Mouse (Mus musculus): ENCODE results near the gene Bex3. TPM values are rescaled to one million over a fixed set of nuclear protein-coding genes. Genes with fewer than 3 reads are reported as not detected.
"Not testable (repeated sequence)": the region's sequence is repeated elsewhere in the genome, so short reads cannot be mapped to it uniquely, and the experiment has no call there.

Bex3 gene
- polyA plus RNA-seq, 1 experiment, result 15.3 TPM

DNA sequence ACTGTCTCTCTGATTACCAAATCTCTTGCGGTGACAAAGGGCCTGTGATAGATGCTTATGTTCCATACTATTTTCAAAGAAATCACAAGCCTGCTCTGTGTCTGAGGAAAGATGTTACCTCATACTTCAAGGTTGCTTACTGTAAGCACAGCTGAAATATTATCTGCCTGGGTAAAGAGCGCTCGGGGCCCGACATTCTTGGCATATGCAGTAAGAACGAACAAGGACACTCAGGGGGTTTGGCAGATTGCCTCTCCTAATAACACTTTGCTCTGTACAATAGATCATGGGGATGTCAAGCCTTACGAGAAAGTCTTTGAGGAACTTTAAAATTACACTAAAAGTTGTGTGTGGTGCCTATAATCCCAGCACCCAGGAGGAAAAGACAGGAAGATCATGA, 21.2 kb upstream of the Bex3 start:
- DNase-seq (ENCODE audit: low read depth in 1 of 2, low spot score in 2 of 2), result no peak
- WGBS, result 82% methylated on average over 6 of the region's 6 CpGs
- Histone ChIP-seq H3K27ac (ENCODE audit: insufficient read depth, low read length) (no peak overlapping the region), H3K36me3 (ENCODE audit: control insufficient read depth, insufficient read depth, low read length) (no peaks in the 10 kb centered on the region), H3K4me1 (ENCODE audit: control insufficient read depth, insufficient read depth, insufficient read length) (no peaks in the 10 kb centered on the region), H3K4me3 (ENCODE audit: extremely low read depth, insufficient read depth, insufficient read length) (no peak overlapping the region), H3K27me3 (ENCODE audit: control insufficient read depth, insufficient read depth, low read length) (no peaks in the 10 kb centered on the region)
- TF ChIP-seq CTCF (IDR thresholded peaks at IDR 0.05; ENCODE audit: extremely low read depth, insufficient read depth, insufficient read length, insufficient replicate concordance) (no peak), POLR2A (IDR thresholded peaks at IDR 0.05; ENCODE audit: low read depth, low read length) (no peak)

DNA sequence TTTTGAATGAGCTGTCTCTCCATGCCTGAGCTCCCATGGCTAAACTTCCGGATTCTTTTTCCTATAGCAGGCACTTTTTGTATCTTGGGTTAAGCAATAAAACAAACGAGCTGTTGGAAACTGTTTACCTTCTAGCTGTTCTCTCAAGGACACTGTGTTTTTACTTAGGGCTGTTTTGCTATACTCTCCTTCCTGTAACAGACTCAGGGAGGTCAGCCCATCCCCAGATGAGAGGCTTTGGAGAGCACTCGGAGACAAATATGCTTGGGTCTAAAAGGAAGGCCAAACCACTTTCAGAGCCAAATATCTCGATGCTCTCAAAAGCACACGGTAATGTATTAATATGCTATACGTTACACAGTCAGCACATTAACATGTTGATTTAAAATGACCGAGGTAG, 20.4 kb upstream of the Bex3 start:
- TF ChIP-seq CTCF (IDR thresholded peaks at IDR 0.05; ENCODE audit: extremely low read depth, insufficient read depth, insufficient read length, insufficient replicate concordance), result no peak
- TF ChIP-seq POLR2A (IDR thresholded peaks at IDR 0.05; ENCODE audit: low read depth, low read length), result no peak
- 85% methylated on average over 7 of the region's 7 CpGs for WGBS
- DNase-seq (ENCODE audit: low read depth in 1 of 2, low spot score in 2 of 2), result no peak

DNA sequence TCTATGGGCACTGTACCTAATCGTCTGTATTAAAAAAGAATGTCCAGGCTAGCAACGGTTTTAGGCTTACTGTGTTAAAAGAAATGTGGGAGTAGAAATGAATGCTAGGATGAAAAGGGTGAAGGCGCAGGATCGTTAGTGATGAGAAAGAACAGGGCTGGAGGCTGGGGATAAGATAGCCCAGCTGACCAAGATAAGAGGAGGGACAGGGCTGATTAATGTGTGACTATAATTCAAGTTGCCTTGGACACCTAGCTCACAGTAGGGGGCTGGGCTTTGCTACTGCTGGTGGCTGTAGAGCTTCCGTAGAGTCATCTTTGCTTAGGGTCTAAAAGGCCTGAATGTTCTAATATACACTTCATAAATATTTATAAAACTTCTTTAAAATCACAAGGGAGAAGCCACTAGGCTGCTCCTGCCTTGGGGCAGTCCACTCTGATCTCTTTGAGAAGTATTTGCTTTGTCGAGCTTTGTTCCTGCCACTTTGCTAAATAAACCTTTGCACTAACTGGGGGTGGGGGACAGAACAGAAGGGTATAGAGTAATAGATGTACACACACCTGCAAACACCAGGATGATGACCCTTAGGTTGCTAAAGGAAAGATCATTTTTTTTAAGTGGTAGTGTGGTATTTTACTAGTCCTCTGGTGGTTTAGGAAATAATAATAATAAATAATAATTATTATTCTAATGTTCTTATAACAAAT, 17.9 kb upstream of the Bex3 start:
- Histone ChIP-seq H3K4me3 (ENCODE audit: extremely low read depth, insufficient read depth, insufficient read length) (no peak overlapping the region), H3K27ac (ENCODE audit: insufficient read depth, low read length) (no peak overlapping the region), H3K36me3 (ENCODE audit: control insufficient read depth, insufficient read depth, low read length) (no peaks in the 10 kb centered on the region), H3K27me3 (ENCODE audit: control insufficient read depth, insufficient read depth, low read length) (no peaks in the 10 kb centered on the region), H3K4me1 (ENCODE audit: control insufficient read depth, insufficient read depth, insufficient read length) (no peaks in the 10 kb centered on the region)
- WGBS, result 74% methylated on average over 6 of the region's 6 CpGs
- TF ChIP-seq CTCF (IDR thresholded peaks at IDR 0.05; ENCODE audit: extremely low read depth, insufficient read depth, insufficient read length, insufficient replicate concordance) (no peak), POLR2A (IDR thresholded peaks at IDR 0.05; ENCODE audit: low read depth, low read length) (no peak)
- no peak for DNase-seq (ENCODE audit: low read depth in 1 of 2, low spot score in 2 of 2)

More for the DNA sequence above, 20.4 kb upstream of the Bex3 start:
- Histone ChIP-seq H3K27me3 (ENCODE audit: control insufficient read depth, insufficient read depth, low read length) (no peaks in the 10 kb centered on the region), H3K4me1 (ENCODE audit: control insufficient read depth, insufficient read depth, insufficient read length) (no peaks in the 10 kb centered on the region), H3K4me3 (ENCODE audit: extremely low read depth, insufficient read depth, insufficient read length) (no peak overlapping the region), H3K36me3 (ENCODE audit: control insufficient read depth, insufficient read depth, low read length) (no peaks in the 10 kb centered on the region), H3K27ac (ENCODE audit: insufficient read depth, low read length) (no peak overlapping the region)

DNA sequence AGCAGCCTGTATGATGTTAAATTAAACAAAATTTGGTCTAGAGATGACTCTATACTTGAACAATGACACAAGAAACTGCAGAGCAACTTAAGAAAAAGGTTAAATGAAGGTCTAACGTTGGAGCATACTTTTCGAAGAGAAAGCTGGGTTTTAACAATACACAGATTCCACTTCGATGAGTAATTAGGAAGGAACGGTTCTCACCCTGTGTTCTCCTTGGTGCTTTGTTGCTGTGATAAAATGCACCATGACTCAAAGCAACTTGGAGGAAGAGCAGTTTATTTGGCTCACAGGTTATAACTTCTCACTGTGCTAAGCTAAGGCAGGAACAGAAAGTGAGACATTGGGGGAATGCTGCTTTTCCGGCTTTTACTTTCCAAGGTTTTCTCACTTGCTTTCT, 2.3 kb upstream of the Bex3 start:
- Histone ChIP-seq H3K4me1 (ENCODE audit: control insufficient read depth, insufficient read depth, insufficient read length) (no peaks in the 10 kb centered on the region), H3K4me3 (ENCODE audit: extremely low read depth, insufficient read depth, insufficient read length) (no peak overlapping the region), H3K27ac (ENCODE audit: insufficient read depth, low read length) (no peak overlapping the region), H3K36me3 (ENCODE audit: control insufficient read depth, insufficient read depth, low read length) (no peaks in the 10 kb centered on the region), H3K27me3 (ENCODE audit: control insufficient read depth, insufficient read depth, low read length) (no peaks in the 10 kb centered on the region)
- no peak for DNase-seq (ENCODE audit: low read depth in 1 of 2, low spot score in 2 of 2)
- WGBS, result 81% methylated on average over 5 of the region's 5 CpGs
- TF ChIP-seq POLR2A (IDR thresholded peaks at IDR 0.05; ENCODE audit: low read depth, low read length), result no peak

DNA sequence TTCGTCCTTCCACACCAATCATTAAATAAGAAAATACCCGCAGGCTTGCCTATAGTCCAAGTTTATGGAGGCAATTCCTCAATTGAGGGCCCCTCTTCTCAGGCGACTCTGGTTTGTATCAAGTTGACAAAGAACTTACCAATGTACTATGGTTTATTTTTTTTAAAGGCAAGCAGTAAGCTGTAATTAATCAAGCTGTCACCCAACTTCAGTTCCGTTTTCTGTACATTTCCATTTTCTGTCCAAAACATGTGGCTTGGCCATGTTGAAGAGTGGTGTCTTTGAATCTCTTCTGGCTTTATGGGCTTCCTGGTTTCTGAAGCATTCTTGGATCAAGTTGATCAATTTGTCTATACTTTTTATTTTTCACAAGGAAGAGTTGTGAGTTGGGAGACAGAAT, 1.9 kb upstream of the Bex3 start:
- H3K4me1 ChIP-seq (ENCODE audit: control insufficient read depth, insufficient read depth, insufficient read length), result no peaks in the 10 kb centered on the region
- H3K27me3 ChIP-seq (ENCODE audit: control insufficient read depth, insufficient read depth, low read length), result no peaks in the 10 kb centered on the region
- H3K27ac ChIP-seq (ENCODE audit: insufficient read depth, low read length), result no peak overlapping the region
- H3K36me3 ChIP-seq (ENCODE audit: control insufficient read depth, insufficient read depth, low read length), result no peaks in the 10 kb centered on the region
- H3K4me3 ChIP-seq (ENCODE audit: extremely low read depth, insufficient read depth, insufficient read length), result no peak overlapping the region
- TF ChIP-seq CTCF (IDR thresholded peaks at IDR 0.05; ENCODE audit: extremely low read depth, insufficient read depth, insufficient read length, insufficient replicate concordance) (no peak), POLR2A (IDR thresholded peaks at IDR 0.05; ENCODE audit: low read depth, low read length) (no peak)
- no peak for DNase-seq (ENCODE audit: low read depth in 1 of 2, low spot score in 2 of 2)
- WGBS, result 62% methylated on average over 4 of the region's 4 CpGs

DNA sequence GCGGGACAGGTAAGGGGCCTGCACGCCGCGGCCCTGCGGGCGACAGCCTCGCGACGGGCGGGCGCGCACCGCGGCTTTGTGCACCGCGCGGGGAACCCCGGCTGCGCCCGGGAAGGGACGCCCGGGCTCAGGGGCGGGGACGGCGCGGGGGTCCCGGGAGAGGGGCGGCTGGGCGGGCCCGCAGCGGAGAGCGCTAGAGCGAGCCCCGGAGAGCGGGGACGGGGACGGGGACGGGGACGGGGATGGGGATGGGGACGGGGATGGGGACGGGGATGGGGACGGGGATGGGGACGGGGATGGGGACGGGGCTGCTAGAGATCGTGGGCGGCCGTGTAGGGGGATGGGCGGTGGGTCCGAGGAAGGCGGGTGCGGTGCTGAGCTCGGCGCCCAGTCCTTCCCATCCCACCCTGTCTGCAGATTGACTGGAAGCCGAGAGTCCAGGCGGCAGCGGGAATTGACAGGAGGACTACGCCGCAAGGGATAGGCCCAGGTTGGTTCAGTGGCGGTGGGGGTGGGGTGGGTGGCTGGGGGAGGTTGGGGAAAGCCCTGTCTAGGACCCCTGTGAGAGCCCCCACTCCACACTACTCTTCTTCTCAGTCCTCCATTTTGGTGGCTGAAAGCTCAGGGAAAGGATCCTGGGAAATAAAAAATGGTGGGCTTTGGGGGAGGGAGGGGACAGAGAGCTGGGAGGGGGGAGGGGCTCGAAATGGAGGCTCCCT, 499 bp downstream of the Bex3 start:
- not testable (repeated sequence) for DNase-seq (ENCODE audit: low read depth in 1 of 2, low spot score in 2 of 2); H3K4me1 ChIP-seq (ENCODE audit: control insufficient read depth, insufficient read depth, insufficient read length); H3K27ac ChIP-seq (ENCODE audit: insufficient read depth, low read length); H3K27me3 ChIP-seq (ENCODE audit: control insufficient read depth, insufficient read depth, low read length); H3K36me3 ChIP-seq (ENCODE audit: control insufficient read depth, insufficient read depth, low read length)
- H3K4me3 ChIP-seq (ENCODE audit: extremely low read depth, insufficient read depth, insufficient read length), result peak overlapping the region; percentile 30; the same call in 1 of the 2 replicates
- 49% methylated on average over 10 of the region's 60 CpGs for WGBS

DNA sequence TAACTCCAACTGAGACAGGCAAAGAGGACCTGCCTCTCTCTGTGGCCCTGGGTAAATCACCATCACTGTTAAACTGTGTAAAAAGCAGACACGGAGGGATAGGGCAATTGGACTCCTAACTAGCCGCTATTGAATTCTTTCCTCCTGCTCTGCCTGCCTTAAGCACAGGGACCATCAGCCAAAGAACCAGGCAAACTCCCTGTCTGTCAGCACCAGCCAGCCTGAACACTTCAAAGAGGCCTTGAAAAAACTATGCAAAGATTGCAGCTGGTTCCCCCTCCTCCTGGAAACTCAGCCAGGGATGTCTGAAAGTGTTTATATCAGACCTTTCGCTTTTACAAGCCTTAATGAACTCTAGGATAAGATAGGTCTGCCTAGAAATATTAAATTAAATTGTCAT, 4.5 kb downstream of the Bex3 start:
- 60% methylated on average over 3 of the region's 3 CpGs for WGBS
- Histone ChIP-seq H3K4me3 (ENCODE audit: extremely low read depth, insufficient read depth, insufficient read length) (no peak overlapping the region), H3K36me3 (ENCODE audit: control insufficient read depth, insufficient read depth, low read length) (no peaks in the 10 kb centered on the region), H3K27ac (ENCODE audit: insufficient read depth, low read length) (no peak overlapping the region), H3K4me1 (ENCODE audit: control insufficient read depth, insufficient read depth, insufficient read length) (no peaks in the 10 kb centered on the region), H3K27me3 (ENCODE audit: control insufficient read depth, insufficient read depth, low read length) (no peaks in the 10 kb centered on the region)
- DNase-seq (ENCODE audit: low read depth in 1 of 2, low spot score in 2 of 2), result no peak
- TF ChIP-seq CTCF (IDR thresholded peaks at IDR 0.05; ENCODE audit: extremely low read depth, insufficient read depth, insufficient read length, insufficient replicate concordance) (no peak), POLR2A (IDR thresholded peaks at IDR 0.05; ENCODE audit: low read depth, low read length) (no peak)

All from spleen, adult 2 months (tissue).